9 mouse cellular contexts compared by ENCODE assay signal in the genomic region with DNA sequence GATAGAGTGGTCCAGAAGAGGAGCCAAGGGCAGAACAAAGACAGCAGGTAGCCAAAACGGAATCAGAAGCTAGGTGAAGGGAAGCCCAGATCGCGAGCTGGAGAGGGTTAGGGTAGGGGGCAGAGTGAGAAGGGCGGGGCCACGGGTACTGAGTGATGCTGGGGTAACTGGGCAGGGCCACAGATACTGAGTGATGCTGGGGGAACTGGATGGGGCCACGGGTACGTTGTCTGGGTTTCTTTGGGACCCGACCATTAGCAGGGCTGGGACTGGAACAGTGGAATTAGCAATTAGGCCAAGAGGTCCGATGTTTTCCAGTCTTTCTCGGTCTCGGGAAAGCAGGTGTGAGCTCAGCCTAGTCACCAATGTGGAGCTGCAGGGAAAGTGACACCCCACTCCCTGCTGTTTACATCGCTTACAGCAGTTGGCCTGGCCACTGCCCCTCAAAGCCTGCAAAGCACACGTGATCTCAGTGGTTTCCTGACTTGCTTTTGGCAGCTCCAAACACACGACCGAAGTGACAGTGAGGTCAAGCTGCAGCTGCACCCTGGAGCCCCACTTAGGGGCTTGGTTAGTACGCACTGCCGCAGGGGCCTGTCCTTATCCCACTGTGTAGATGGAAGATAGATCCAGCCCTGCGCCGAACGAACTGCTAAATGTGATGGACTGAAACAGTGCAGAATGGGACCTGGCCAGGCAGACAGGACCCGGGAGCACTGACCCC. TPM values are rescaled to one million over a fixed set of nuclear protein-coding genes. Genes with fewer than 3 reads are reported as not detected.
DNase-seq lines count a peak whose midpoint lies in the region; ATAC-seq and TF ChIP-seq lines count a peak whose summit lies in the region.
"Had no signal": no experiment of that assay in that cellular context is flagged by ENCODE, and none has a peak within 500 bp of the region (broad histone marks: within the 10 kb centered on the region; RNA-seq: fewer than 3 reads in every experiment).

No protein-coding gene starts in this region.

- DNase-seq in adrenal gland, adult (ENCODE audit: inconsistent age in 2 of 2, low spot score in 1 of 2), result peak; percentile 57 to 68
- no peak for DNase-seq in adrenal gland, adult 8-10 months
- peak; percentile 85 for DNase-seq in R1 (ENCODE audit: low read depth, low spot score)
- DNase-seq in kidney, adult 9 months, result peak; percentile 56
- DNase-seq in lung, postnatal 0 days (ENCODE audit: low spot score), result peak; percentile 50
- DNase-seq in ovary, adult 18-20 months (ENCODE audit: low spot score), result no peak

- no peaks in the 10 kb centered on the region for H3K27me3 ChIP-seq in lung, postnatal 0 days (replicated peaks; ENCODE audit: insufficient read depth, low read length)
- no peaks in the 10 kb centered on the region for H3K27me3 ChIP-seq in intestine, embryonic 16.5 days (replicated peaks; ENCODE audit: control insufficient read depth, insufficient read depth, low read length)
- no peaks in the 10 kb centered on the region for H3K27me3 ChIP-seq in forebrain, embryonic 13.5 days
- H3K27me3 ChIP-seq: embryonic facial prominence, embryonic 12.5 days had no signal

- no peak overlapping the region; the same call in 1 of the 2 replicates for H3K27ac ChIP-seq in lung, postnatal 0 days (ENCODE audit: low read length)
- no peak overlapping the region for H3K27ac ChIP-seq in intestine, embryonic 16.5 days (ENCODE audit: low read length)
- H3K27ac ChIP-seq in forebrain, embryonic 13.5 days, result no peak overlapping the region
- H3K27ac ChIP-seq: embryonic facial prominence, embryonic 12.5 days had no signal

- TF ChIP-seq EP300 in lung, postnatal 0 days (IDR thresholded peaks at IDR 0.05), result no peak

- TF ChIP-seq CTCF in lung, postnatal 0 days (IDR thresholded peaks at IDR 0.05), result no peak

- H3K9ac ChIP-seq in lung, postnatal 0 days (replicated peaks; ENCODE audit: low read depth), result no peak overlapping the region
- H3K9ac ChIP-seq in intestine, embryonic 16.5 days (ENCODE audit: low read depth, low read length), result no peak overlapping the region
- H3K9ac ChIP-seq in forebrain, embryonic 13.5 days, result no peak overlapping the region
- H3K9ac ChIP-seq: embryonic facial prominence, embryonic 12.5 days had no signal

- H3K4me1 ChIP-seq in lung, postnatal 0 days (ENCODE audit: insufficient read depth, low read depth, low read length), result peaks cover 16% of the 10 kb centered on the region
- H3K4me1 ChIP-seq in intestine, embryonic 16.5 days (ENCODE audit: control insufficient read depth, insufficient read depth, low read length), result peaks cover 26% of the 10 kb centered on the region
- H3K4me1 ChIP-seq in forebrain, embryonic 13.5 days, result peaks cover 18% of the 10 kb centered on the region

- 0 out of 2 replicates have a peak overlapping the region, but pooled peaks have one; percentile 1 for H3K4me2 ChIP-seq in lung, postnatal 0 days (replicated peaks; ENCODE audit: low read depth, low read length)
- H3K4me2 ChIP-seq in intestine, embryonic 16.5 days (ENCODE audit: low read depth, low read length), result no peak overlapping the region
- H3K4me2 ChIP-seq in forebrain, embryonic 13.5 days, result no peak overlapping the region
- H3K4me2 ChIP-seq: embryonic facial prominence, embryonic 12.5 days had no signal

- no peaks in the 10 kb centered on the region for H3K9me3 ChIP-seq in lung, postnatal 0 days (ENCODE audit: low read length)
- H3K9me3 ChIP-seq in intestine, embryonic 16.5 days (ENCODE audit: control insufficient read depth, low read length), result no peaks in the 10 kb centered on the region
- H3K9me3 ChIP-seq in forebrain, embryonic 13.5 days (replicated peaks), result no peaks in the 10 kb centered on the region
- H3K9me3 ChIP-seq: embryonic facial prominence, embryonic 12.5 days had no signal

- peaks cover 5% of the 10 kb centered on the region; the same call in 1 of the 2 replicates for H3K36me3 ChIP-seq in lung, postnatal 0 days (ENCODE audit: insufficient read depth, low read length)
- 0 out of 2 replicates have a peak, but pooled peaks cover 5% of the 10 kb centered on the region for H3K36me3 ChIP-seq in intestine, embryonic 16.5 days (ENCODE audit: control insufficient read depth, insufficient read depth, low read length)
- peaks cover 8% of the 10 kb centered on the region; the same call in 1 of the 2 replicates for H3K36me3 ChIP-seq in forebrain, embryonic 13.5 days (ENCODE audit: poor library complexity, severe bottlenecking)

- ATAC-seq in lung, postnatal 0 days, result no peak
- no peak for ATAC-seq in intestine, embryonic 16.5 days
- ATAC-seq in forebrain, embryonic 13.5 days, result no peak

- 52% methylated on average over 20 of the region's 21 CpGs for WGBS in lung, postnatal 0 days
- 54% methylated on average over 21 of the region's 21 CpGs for WGBS in intestine, embryonic 16.5 days
- WGBS in forebrain, embryonic 13.5 days, result 65% methylated on average over 21 of the region's 21 CpGs

- H3K4me3 ChIP-seq in lung, postnatal 0 days (ENCODE audit: low read depth, low read length), result no peak overlapping the region
- H3K4me3 ChIP-seq in intestine, embryonic 16.5 days (ENCODE audit: low read length), result no peak overlapping the region
- no peak overlapping the region for H3K4me3 ChIP-seq in forebrain, embryonic 13.5 days
- H3K4me3 ChIP-seq: embryonic facial prominence, embryonic 12.5 days had no signal

RNA-seq across cellular contexts. Expression of a gene that starts 4.5 kb away (rescaled TPM):
- 100 to 1,000 TPM; 117 to 136 (median 124) TPM for total RNA-seq in adrenal gland, adult 8-10 months (2022)
- 20.7 and 22.0 TPM in 2 replicates for polyA plus RNA-seq in lung, postnatal 0 days (2015; fragmentation: Nextera tagmentation; extraction: Ambion mirVana)
- polyA plus RNA-seq in intestine, embryonic 16.5 days (2015; fragmentation: Nextera tagmentation; extraction: Ambion mirVana), result 19.6 and 22.2 TPM in 2 replicates
- 6.9 and 8.3 TPM in 2 replicates for polyA plus RNA-seq in forebrain, embryonic 13.5 days (2015; fragmentation: Nextera tagmentation; extraction: Ambion mirVana)

RNA-seq across cellular contexts. Expression of a gene that starts 44.5 kb away (rescaled TPM):
- 10 to 100 TPM; 24.2 to 51.9 (median 36.7) TPM for total RNA-seq in adrenal gland, adult 8-10 months (2022)
- polyA plus RNA-seq in lung, postnatal 0 days (2015; fragmentation: Nextera tagmentation; extraction: Ambion mirVana), result 14.0 and 14.2 TPM in 2 replicates
- 14.3 and 19.4 TPM in 2 replicates for polyA plus RNA-seq in intestine, embryonic 16.5 days (2015; fragmentation: Nextera tagmentation; extraction: Ambion mirVana)
- polyA plus RNA-seq in forebrain, embryonic 13.5 days (2015; fragmentation: Nextera tagmentation; extraction: Ambion mirVana), result 15.9 and 18.2 TPM in 2 replicates

RNA-seq across cellular contexts. Expression of a gene that starts 44.7 kb away (rescaled TPM):
- total RNA-seq in adrenal gland, adult 8-10 months (2022), result 10 to 100 TPM; 10.1 to 20.4 (median 15.8) TPM
- 3.5 and 4.1 TPM in 2 replicates for polyA plus RNA-seq in lung, postnatal 0 days (2015; fragmentation: Nextera tagmentation; extraction: Ambion mirVana)
- 4.5 TPM in 2 replicates for polyA plus RNA-seq in intestine, embryonic 16.5 days (2015; fragmentation: Nextera tagmentation; extraction: Ambion mirVana)
- 21.6 and 24.8 TPM in 2 replicates for polyA plus RNA-seq in forebrain, embryonic 13.5 days (2015; fragmentation: Nextera tagmentation; extraction: Ambion mirVana)

RNA-seq across cellular contexts. Expression of a gene that starts 46.8 kb away (rescaled TPM):
- 10 to 100 TPM; 24.5 to 32.7 (median 28.9) TPM for total RNA-seq in adrenal gland, adult 8-10 months (2022)
- 35.2 and 35.7 TPM in 2 replicates for polyA plus RNA-seq in lung, postnatal 0 days (2015; fragmentation: Nextera tagmentation; extraction: Ambion mirVana)
- 29.3 and 30.1 TPM in 2 replicates for polyA plus RNA-seq in intestine, embryonic 16.5 days (2015; fragmentation: Nextera tagmentation; extraction: Ambion mirVana)
- 96.6 and 107 TPM in 2 replicates for polyA plus RNA-seq in forebrain, embryonic 13.5 days (2015; fragmentation: Nextera tagmentation; extraction: Ambion mirVana)

RNA-seq across cellular contexts. Expression of a gene that starts 47.2 kb away (rescaled TPM):
- total RNA-seq in adrenal gland, adult 8-10 months (2022), result under 1 TPM; 0.06 to 0.15 (median 0.12) TPM
- polyA plus RNA-seq in lung, postnatal 0 days (2015; fragmentation: Nextera tagmentation; extraction: Ambion mirVana), result 0.06 TPM in 2 replicates
- 0.06 and 0.07 TPM in 2 replicates for polyA plus RNA-seq in intestine, embryonic 16.5 days (2015; fragmentation: Nextera tagmentation; extraction: Ambion mirVana)
- 11.7 and 12.5 TPM in 2 replicates for polyA plus RNA-seq in forebrain, embryonic 13.5 days (2015; fragmentation: Nextera tagmentation; extraction: Ambion mirVana)

Comparison
In these comparisons a context has a peak if more than half of its experiments do, and no peak if none do; other contexts are left out.
1. DNase-seq: peak in adrenal gland, adult (2 of 2), R1 (single experiment), kidney, adult 9 months (single experiment) and lung, postnatal 0 days (single experiment); none in adrenal gland, adult 8-10 months (single experiment) and ovary, adult 18-20 months (single experiment).